30 mouse cellular contexts compared by ENCODE assay signal in genomic region chr17:11795979-11796378, GRCm38 (mm10).
"Had no signal": no experiment of that assay in that cellular context is flagged by ENCODE, and none has a peak within 500 bp of the region (broad histone marks: within the 10 kb centered on the region; RNA-seq: fewer than 3 reads in every experiment).

No protein-coding gene starts in this region.

- H3K36me3 ChIP-seq: limb, embryonic 10.5 days; limb, embryonic 12.5 days; limb, embryonic 13.5 days; limb, embryonic 15.5 days; liver, embryonic 12.5 days; liver, embryonic 13.5 days; liver, embryonic 15.5 days; lung, embryonic 15.5 days; midbrain, embryonic 10.5 days; midbrain, embryonic 12.5 days; midbrain, embryonic 13.5 days; midbrain, embryonic 15.5 days had no signal

- H3K9me3 ChIP-seq: limb, embryonic 10.5 days; limb, embryonic 12.5 days; limb, embryonic 13.5 days; limb, embryonic 15.5 days; liver, embryonic 12.5 days; liver, embryonic 13.5 days; liver, embryonic 15.5 days; lung, embryonic 15.5 days; midbrain, embryonic 10.5 days; midbrain, embryonic 12.5 days; midbrain, embryonic 13.5 days; midbrain, embryonic 15.5 days had no signal

- ATAC-seq: liver, embryonic 12.5 days; liver, postnatal 0 days; lung, postnatal 0 days; midbrain, embryonic 13.5 days; midbrain, embryonic 15.5 days; midbrain, embryonic 16.5 days had no signal

- H3K27me3 ChIP-seq: limb, embryonic 12.5 days; limb, embryonic 13.5 days; limb, embryonic 15.5 days; liver, embryonic 12.5 days; liver, embryonic 13.5 days; liver, embryonic 15.5 days; lung, embryonic 15.5 days; megakaryocyte, embryonic 14.5 days; midbrain, embryonic 12.5 days; midbrain, embryonic 13.5 days; midbrain, embryonic 15.5 days had no signal

- DNase-seq: left cerebral cortex, postnatal 4 days; liver; liver, embryonic 13.5 days; liver, postnatal 0 days; lung, adult 18-20 months; lung, adult 2 months; lung, embryonic 14.5 days; lung, postnatal 10 days; lung, postnatal 14 days; lung, postnatal 36 days; lung, postnatal 4 days; midbrain, embryonic 14.5 days had no signal

- H3K27ac ChIP-seq: left cerebral cortex, adult 2 months; limb, embryonic 10.5 days; limb, embryonic 12.5 days; limb, embryonic 13.5 days; limb, embryonic 15.5 days; liver, embryonic 12.5 days; liver, embryonic 13.5 days; liver, embryonic 14.5 days; liver, embryonic 15.5 days; lung, embryonic 15.5 days; macrophage; midbrain, embryonic 10.5 days; midbrain, embryonic 12.5 days; midbrain, embryonic 13.5 days; midbrain, embryonic 15.5 days had no signal

- H3K4me3 ChIP-seq: left cerebral cortex, adult 2 months; limb, embryonic 10.5 days; limb, embryonic 12.5 days; limb, embryonic 13.5 days; limb, embryonic 15.5 days; liver, embryonic 12.5 days; liver, embryonic 13.5 days; liver, embryonic 15.5 days; lung, embryonic 15.5 days; megakaryocyte, embryonic 14.5 days; midbrain, embryonic 10.5 days; midbrain, embryonic 12.5 days; midbrain, embryonic 13.5 days; midbrain, embryonic 15.5 days; myocyte had no signal

- H3K9ac ChIP-seq: limb, embryonic 12.5 days; limb, embryonic 13.5 days; limb, embryonic 15.5 days; liver, embryonic 12.5 days; liver, embryonic 13.5 days; liver, embryonic 14.5 days; liver, embryonic 15.5 days; liver, postnatal 0 days; lung, embryonic 14.5 days; lung, embryonic 15.5 days; midbrain, embryonic 12.5 days; midbrain, embryonic 13.5 days; midbrain, embryonic 15.5 days had no signal

- H3K4me1 ChIP-seq: limb, embryonic 10.5 days; limb, embryonic 12.5 days; limb, embryonic 13.5 days; limb, embryonic 15.5 days; liver, embryonic 12.5 days; liver, embryonic 13.5 days; liver, embryonic 15.5 days; lung, embryonic 15.5 days; megakaryocyte, embryonic 14.5 days; midbrain, embryonic 10.5 days; midbrain, embryonic 12.5 days; midbrain, embryonic 13.5 days; midbrain, embryonic 15.5 days had no signal
